Mouse (Mus musculus): ENCODE measurements around the gene Caln1. TPM values are rescaled to one million over a fixed set of nuclear protein-coding genes. Genes with fewer than 3 reads are reported as not detected.

Caln1 gene
- polyA plus RNA-seq, 1 experiment from 2014 or later: 1.2 TPM

GRCm38 (mm10) chr5:130820021-130820648 is 450.9 kb downstream of the Caln1 start:
- Histone ChIP-seq H3K4me1 (replicated peaks; ENCODE audit: control insufficient read depth, insufficient read depth, low read length) (no peaks in the 10 kb centered on the region), H3K36me3 (ENCODE audit: control insufficient read depth, insufficient read depth, low read length) (no peaks in the 10 kb centered on the region), H3K27ac (ENCODE audit: low read depth, low read length) (no peak overlapping the region), H3K9me3 (ENCODE audit: control insufficient read depth, low read length) (no peaks in the 10 kb centered on the region), H3K4me3 (ENCODE audit: low read depth, low read length) (no peak overlapping the region), H3K27me3 (ENCODE audit: control insufficient read depth, insufficient read depth, low read length) (no peaks in the 10 kb centered on the region), H3K9ac (ENCODE audit: low read depth, low read length) (no peak overlapping the region), H3K4me2 (replicated peaks; ENCODE audit: low read depth, low read length) (no peak overlapping the region)
- WGBS: 77% methylated on average over 4 of the region's 4 CpGs
- DNase-seq (ENCODE audit: low spot score): no peak
- ATAC-seq (ENCODE audit: low FRiP score): no peak

- DNase-seq (ENCODE audit: low spot score) (no peak), ATAC-seq (ENCODE audit: low FRiP score) (no peak)
- WGBS: 94% methylated on average over 5 of the region's 5 CpGs
- H3K4me3 ChIP-seq (ENCODE audit: low read depth, low read length): no peak overlapping the region
- no peaks in the 10 kb centered on the region for H3K9me3 ChIP-seq (ENCODE audit: control insufficient read depth, low read length)
- no peak overlapping the region for H3K9ac ChIP-seq (ENCODE audit: low read depth, low read length)
- H3K4me2 ChIP-seq (replicated peaks; ENCODE audit: low read depth, low read length): no peak overlapping the region
- H3K27me3 ChIP-seq (ENCODE audit: control insufficient read depth, insufficient read depth, low read length): no peaks in the 10 kb centered on the region
- H3K4me1 ChIP-seq (replicated peaks; ENCODE audit: control insufficient read depth, insufficient read depth, low read length): no peaks in the 10 kb centered on the region
- H3K36me3 ChIP-seq (ENCODE audit: control insufficient read depth, insufficient read depth, low read length): no peaks in the 10 kb centered on the region
- H3K27ac ChIP-seq (ENCODE audit: low read depth, low read length): no peak overlapping the region
Measured at GRCm38 (mm10) chr5:130820661-130821060, 451.4 kb downstream of the Caln1 start.

- Histone ChIP-seq H3K9ac (ENCODE audit: low read depth, low read length) (no peak overlapping the region), H3K27ac (ENCODE audit: low read depth, low read length) (no peak overlapping the region), H3K4me2 (replicated peaks; ENCODE audit: low read depth, low read length) (no peak overlapping the region), H3K9me3 (ENCODE audit: control insufficient read depth, low read length) (no peaks in the 10 kb centered on the region), H3K27me3 (ENCODE audit: control insufficient read depth, insufficient read depth, low read length) (no peaks in the 10 kb centered on the region), H3K4me3 (ENCODE audit: low read depth, low read length) (no peak overlapping the region), H3K4me1 (replicated peaks; ENCODE audit: control insufficient read depth, insufficient read depth, low read length) (no peaks in the 10 kb centered on the region), H3K36me3 (ENCODE audit: control insufficient read depth, insufficient read depth, low read length) (no peaks in the 10 kb centered on the region)
- DNase-seq (ENCODE audit: low spot score) (no peak), ATAC-seq (ENCODE audit: low FRiP score) (no peak)
- WGBS: 79% methylated on average over 2 of the region's 2 CpGs
Measured at GRCm38 (mm10) chr5:130825797-130826196, 456.5 kb downstream of the Caln1 start.

- Histone ChIP-seq H3K9ac (ENCODE audit: low read depth, low read length) (no peak overlapping the region), H3K4me2 (replicated peaks; ENCODE audit: low read depth, low read length) (no peak overlapping the region), H3K4me1 (replicated peaks; ENCODE audit: control insufficient read depth, insufficient read depth, low read length) (no peaks in the 10 kb centered on the region), H3K27ac (ENCODE audit: low read depth, low read length) (no peak overlapping the region), H3K36me3 (ENCODE audit: control insufficient read depth, insufficient read depth, low read length) (no peaks in the 10 kb centered on the region), H3K27me3 (ENCODE audit: control insufficient read depth, insufficient read depth, low read length) (no peaks in the 10 kb centered on the region), H3K4me3 (ENCODE audit: low read depth, low read length) (no peak overlapping the region), H3K9me3 (ENCODE audit: control insufficient read depth, low read length) (no peaks in the 10 kb centered on the region)
- DNase-seq (ENCODE audit: low spot score) (no peak), ATAC-seq (ENCODE audit: low FRiP score) (no peak)
- WGBS: 90% methylated on average over 6 of the region's 6 CpGs
Measured at GRCm38 (mm10) chr5:130848562-130848961, 479.3 kb downstream of the Caln1 start.

- no peaks in the 10 kb centered on the region for H3K36me3 ChIP-seq (ENCODE audit: control insufficient read depth, insufficient read depth, low read length)
- H3K27ac ChIP-seq (ENCODE audit: low read depth, low read length): no peak overlapping the region
- H3K27me3 ChIP-seq (ENCODE audit: control insufficient read depth, insufficient read depth, low read length): no peaks in the 10 kb centered on the region
- H3K4me1 ChIP-seq (replicated peaks; ENCODE audit: control insufficient read depth, insufficient read depth, low read length): no peaks in the 10 kb centered on the region
- no peak overlapping the region for H3K4me3 ChIP-seq (ENCODE audit: low read depth, low read length)
- no peak overlapping the region for H3K9ac ChIP-seq (ENCODE audit: low read depth, low read length)
- no peaks in the 10 kb centered on the region for H3K9me3 ChIP-seq (ENCODE audit: control insufficient read depth, low read length)
- no peak for DNase-seq (ENCODE audit: low spot score)
- H3K4me2 ChIP-seq (replicated peaks; ENCODE audit: low read depth, low read length): no peak overlapping the region
- no peak for ATAC-seq (ENCODE audit: low FRiP score)
- WGBS: 87% methylated on average over 4 of the region's 4 CpGs
Measured at GRCm38 (mm10) chr5:130849610-130850009, 480.4 kb downstream of the Caln1 start.

- DNase-seq (ENCODE audit: low spot score) (no peak), ATAC-seq (ENCODE audit: low FRiP score) (no peak)
- no peak overlapping the region for H3K4me2 ChIP-seq (replicated peaks; ENCODE audit: low read depth, low read length)
- no peaks in the 10 kb centered on the region for H3K27me3 ChIP-seq (ENCODE audit: control insufficient read depth, insufficient read depth, low read length)
- H3K9ac ChIP-seq (ENCODE audit: low read depth, low read length): no peak overlapping the region
- 9% methylated on average over 11 of the region's 11 CpGs for WGBS
- H3K9me3 ChIP-seq (ENCODE audit: control insufficient read depth, low read length): no peaks in the 10 kb centered on the region
- H3K4me1 ChIP-seq (replicated peaks; ENCODE audit: control insufficient read depth, insufficient read depth, low read length): no peaks in the 10 kb centered on the region
- no peak overlapping the region for H3K4me3 ChIP-seq (ENCODE audit: low read depth, low read length)
- no peak overlapping the region for H3K27ac ChIP-seq (ENCODE audit: low read depth, low read length)
- H3K36me3 ChIP-seq (ENCODE audit: control insufficient read depth, insufficient read depth, low read length): no peaks in the 10 kb centered on the region
Measured at GRCm38 (mm10) chr5:130852182-130852581, 482.9 kb downstream of the Caln1 start.

GRCm38 (mm10) chr5:130853371-130853770 is 484.1 kb downstream of the Caln1 start:
- ATAC-seq (ENCODE audit: low FRiP score): no peak

GRCm38 (mm10) chr5:130854430-130854829 is 485.2 kb downstream of the Caln1 start:
- no peak overlapping the region for H3K4me2 ChIP-seq (replicated peaks; ENCODE audit: low read depth, low read length)
- no peaks in the 10 kb centered on the region for H3K9me3 ChIP-seq (ENCODE audit: control insufficient read depth, low read length)
- H3K27me3 ChIP-seq (ENCODE audit: control insufficient read depth, insufficient read depth, low read length): no peaks in the 10 kb centered on the region
- no peak overlapping the region for H3K4me3 ChIP-seq (ENCODE audit: low read depth, low read length)
- no peak for DNase-seq (ENCODE audit: low spot score)
- H3K4me1 ChIP-seq (replicated peaks; ENCODE audit: control insufficient read depth, insufficient read depth, low read length): no peaks in the 10 kb centered on the region
- H3K27ac ChIP-seq (ENCODE audit: low read depth, low read length): no peak overlapping the region
- H3K9ac ChIP-seq (ENCODE audit: low read depth, low read length): no peak overlapping the region
- no peaks in the 10 kb centered on the region for H3K36me3 ChIP-seq (ENCODE audit: control insufficient read depth, insufficient read depth, low read length)
- WGBS: 91% methylated on average over 7 of the region's 7 CpGs
- no peak for ATAC-seq (ENCODE audit: low FRiP score)

More at GRCm38 (mm10) chr5:130853371-130853770, 484.1 kb downstream of the Caln1 start:
- Histone ChIP-seq H3K36me3 (ENCODE audit: control insufficient read depth, insufficient read depth, low read length) (no peaks in the 10 kb centered on the region), H3K9me3 (ENCODE audit: control insufficient read depth, low read length) (no peaks in the 10 kb centered on the region), H3K9ac (ENCODE audit: low read depth, low read length) (no peak overlapping the region), H3K4me3 (ENCODE audit: low read depth, low read length) (no peak overlapping the region), H3K27me3 (ENCODE audit: control insufficient read depth, insufficient read depth, low read length) (no peaks in the 10 kb centered on the region), H3K27ac (ENCODE audit: low read depth, low read length) (no peak overlapping the region), H3K4me2 (replicated peaks; ENCODE audit: low read depth, low read length) (no peak overlapping the region), H3K4me1 (replicated peaks; ENCODE audit: control insufficient read depth, insufficient read depth, low read length) (no peaks in the 10 kb centered on the region)
- 1% methylated on average over 10 of the region's 10 CpGs for WGBS
- peak; percentile 93 for DNase-seq (ENCODE audit: low spot score)

- ATAC-seq (ENCODE audit: low FRiP score) (no peak), DNase-seq (ENCODE audit: low spot score) (peak; percentile 78)
- Histone ChIP-seq H3K9me3 (ENCODE audit: control insufficient read depth, low read length) (no peaks in the 10 kb centered on the region), H3K27me3 (ENCODE audit: control insufficient read depth, insufficient read depth, low read length) (no peaks in the 10 kb centered on the region), H3K4me1 (replicated peaks; ENCODE audit: control insufficient read depth, insufficient read depth, low read length) (no peaks in the 10 kb centered on the region), H3K36me3 (ENCODE audit: control insufficient read depth, insufficient read depth, low read length) (no peaks in the 10 kb centered on the region), H3K4me3 (ENCODE audit: low read depth, low read length) (no peak overlapping the region), H3K9ac (ENCODE audit: low read depth, low read length) (no peak overlapping the region), H3K4me2 (replicated peaks; ENCODE audit: low read depth, low read length) (no peak overlapping the region), H3K27ac (ENCODE audit: low read depth, low read length) (no peak overlapping the region)
- WGBS: 21% methylated on average over 8 of the region's 8 CpGs
Measured at GRCm38 (mm10) chr5:130858148-130858547, 488.9 kb downstream of the Caln1 start.
